Mouse (Mus musculus) lung, embryonic 14.5 days (tissue): Measurements from ENCODE around the gene Rarres1. TPM values are rescaled to one million over a fixed set of nuclear protein-coding genes. Genes with fewer than 3 reads are reported as not detected.

Source experiments
- ATAC-seq: fragments of 200-750 bp; cut with Nextera tagmentation; 2 replicates; pipeline ENCODE4 v1.8.0; 2017; ENCODE audit warnings: mild to moderate bottlenecking, moderate TSS enrichment, moderate library complexity; ENCODE audit not compliant: insufficient read depth
- DNase-seq: peaks from one replicate; pipeline ENCODE4 v3.0.0-alpha.2; 2015
- H3K27ac ChIP-seq: fragments of 300-500 bp; sonication (generic); 2 replicates; pipeline ENCODE4 v1.5.1; 2014; ENCODE audit warnings: low read depth, mild to moderate bottlenecking, moderate library complexity
- H3K27me3 ChIP-seq: fragments of 300-500 bp; sonication (generic); 2 replicates; pipeline ENCODE4 v1.6.1; 2014; ENCODE audit warnings: low read length, control low read depth; ENCODE audit not compliant: insufficient read depth
- H3K36me3 ChIP-seq: fragments of 300-500 bp; sonication (generic); 2 replicates; pipeline ENCODE4 v1.6.1; 2014; ENCODE audit warnings: control low read depth; ENCODE audit not compliant: insufficient read depth
- H3K4me1 ChIP-seq: fragments of 300-500 bp; sonication (generic); 2 replicates; pipeline ENCODE4 v1.6.1; 2014; ENCODE audit warnings: antibody characterized with exemption, control low read depth; ENCODE audit not compliant: insufficient read depth
- H3K4me2 ChIP-seq: fragments of 300-500 bp; sonication (generic); 2 replicates; pipeline ENCODE4 v1.6.1; 2014; ENCODE audit warnings: mild to moderate bottlenecking
- H3K4me3 ChIP-seq: fragments of 300-500 bp; sonication (generic); 2 replicates; pipeline ENCODE4 v1.5.1; 2014; ENCODE audit warnings: low read depth, low read length
- H3K9ac ChIP-seq: fragments of 300-500 bp; sonication (generic); 2 replicates; pipeline ENCODE4 v1.6.1; 2014
- H3K9me3 ChIP-seq: fragments of 300-500 bp; sonication (generic); 2 replicates; pipeline ENCODE4 v1.6.1; 2016; ENCODE audit warnings: low read depth, low read length, control low read depth
- CTCF ChIP-seq: IDR thresholded peaks from 2 replicates; pipeline ENCODE4 v1.5.1; 2016; ENCODE audit warnings: antibody characterized with exemption, low read depth
- WGBS: fragments of 180-500 bp; shearing (Covaris S2); extraction: QIAGEN DNeasy Blood & Tissue Kit; methylation state at CpG from one replicate; pipeline ENCODE4 v1.1.7; 2014; 5-methylcytosine and 5-hydroxymethylcytosine counted together
- polyA plus RNA-seq: library from polyadenylated mRNA; unstranded; fragments of >200 nt; fragmentation: Nextera tagmentation; extraction: Ambion mirVana; gene quantifications from 2 replicates; pipeline ENCODE4 v1.2.1, GENCODE M21; 2014

The Rarres1 gene
- polyA plus RNA-seq, 1 experiment from 2014 or later, result 5.1 TPM

- no peak for TF ChIP-seq CTCF
- Histone ChIP-seq H3K4me2 (no peak overlapping the region), H3K27me3 (no peaks in the 10 kb centered on the region), H3K4me1 (no peaks in the 10 kb centered on the region), H3K9ac (no peak overlapping the region), H3K27ac (no peak overlapping the region), H3K36me3 (no peaks in the 10 kb centered on the region), H3K9me3 (no peaks in the 10 kb centered on the region), H3K4me3 (no peak overlapping the region)
- 45% methylated on average over 3 of the region's 3 CpGs for WGBS
- ATAC-seq (no peak), DNase-seq (peak; percentile 11)
Measured at GRCm38 (mm10) chr3:67551193-67551592, 35.9 kb upstream of the Rarres1 start.

- no peak overlapping the region for H3K4me3 ChIP-seq
- ATAC-seq (no peak), DNase-seq (no peak)
- TF ChIP-seq CTCF, result no peak
- WGBS, result 54% methylated on average over 8 of the region's 8 CpGs
- H3K36me3 ChIP-seq, result no peaks in the 10 kb centered on the region
- no peak overlapping the region for H3K27ac ChIP-seq
- H3K4me2 ChIP-seq, result no peak overlapping the region
- H3K4me1 ChIP-seq, result no peaks in the 10 kb centered on the region
- no peak overlapping the region for H3K9ac ChIP-seq
- H3K27me3 ChIP-seq, result no peaks in the 10 kb centered on the region
- H3K9me3 ChIP-seq, result no peaks in the 10 kb centered on the region
Measured at GRCm38 (mm10) chr3:67543630-67544029, 28.3 kb upstream of the Rarres1 start.

- DNase-seq, result no peak
- H3K9ac ChIP-seq, result no peak overlapping the region
- no peak overlapping the region for H3K4me2 ChIP-seq
- no peak overlapping the region for H3K4me3 ChIP-seq
- WGBS, result 73% methylated on average over 6 of the region's 6 CpGs
- ATAC-seq, result no peak
- H3K27ac ChIP-seq, result no peak overlapping the region
- H3K27me3 ChIP-seq, result no peaks in the 10 kb centered on the region
- 0 out of 2 replicates have a peak, but pooled peaks cover 2% of the 10 kb centered on the region for H3K4me1 ChIP-seq
- no peaks in the 10 kb centered on the region for H3K9me3 ChIP-seq
- no peaks in the 10 kb centered on the region for H3K36me3 ChIP-seq
- TF ChIP-seq CTCF, result no peak
Measured at GRCm38 (mm10) chr3:67524768-67525167, 9.4 kb upstream of the Rarres1 start.

GRCm38 (mm10) chr3:67522709-67523108, 7.4 kb upstream of the Rarres1 start:
- ATAC-seq, result no peak
- no peaks in the 10 kb centered on the region for H3K9me3 ChIP-seq
- 0 out of 2 replicates have a peak, but pooled peaks cover 2% of the 10 kb centered on the region for H3K4me1 ChIP-seq
- H3K36me3 ChIP-seq, result no peaks in the 10 kb centered on the region
- DNase-seq, result no peak
- no peak overlapping the region for H3K27ac ChIP-seq
- no peak overlapping the region for H3K4me3 ChIP-seq
- WGBS, result 79% methylated on average over 8 of the region's 8 CpGs
- H3K27me3 ChIP-seq, result no peaks in the 10 kb centered on the region
- no peak for TF ChIP-seq CTCF
- H3K4me2 ChIP-seq, result no peak overlapping the region
- H3K9ac ChIP-seq, result no peak overlapping the region

- Histone ChIP-seq H3K27me3 (peaks cover 4% of the 10 kb centered on the region; the same call in 1 of the 2 replicates), H3K27ac (no peak overlapping the region), H3K9ac (no peak overlapping the region), H3K9me3 (no peaks in the 10 kb centered on the region), H3K36me3 (no peaks in the 10 kb centered on the region), H3K4me1 (0 out of 2 replicates have a peak, but pooled peaks cover 2% of the 10 kb centered on the region), H3K4me2 (no peak overlapping the region), H3K4me3 (no peak overlapping the region)
- ATAC-seq, result no peak
- TF ChIP-seq CTCF, result no peak
- WGBS, result 86% methylated on average over 5 of the region's 5 CpGs
- no peak for DNase-seq
Measured at GRCm38 (mm10) chr3:67520568-67521143, 5.3 kb upstream of the Rarres1 start.

GRCm38 (mm10) chr3:67514801-67515273, 486 bp downstream of the Rarres1 start:
- H3K4me1 ChIP-seq, result no peaks in the 10 kb centered on the region
- peak overlapping the region; percentile 100 for H3K4me2 ChIP-seq
- peak overlapping the region; percentile 50 for H3K9ac ChIP-seq
- ATAC-seq (peak; percentile 59), DNase-seq (peak; percentile 53)
- TF ChIP-seq CTCF, result no peak
- peaks cover 19% of the 10 kb centered on the region; the same call in 1 of the 2 replicates for H3K27me3 ChIP-seq
- no peaks in the 10 kb centered on the region for H3K9me3 ChIP-seq
- H3K4me3 ChIP-seq, result peak overlapping the region; percentile 58
- WGBS, result 4% methylated on average over 40 of the region's 40 CpGs
- no peak overlapping the region for H3K27ac ChIP-seq
- no peaks in the 10 kb centered on the region for H3K36me3 ChIP-seq

GRCm38 (mm10) chr3:67512807-67513206, 2.5 kb downstream of the Rarres1 start:
- H3K9me3 ChIP-seq, result no peaks in the 10 kb centered on the region
- peaks cover 19% of the 10 kb centered on the region; the same call in 1 of the 2 replicates for H3K27me3 ChIP-seq
- H3K4me3 ChIP-seq, result no peak overlapping the region
- H3K4me2 ChIP-seq, result no peak overlapping the region
- H3K9ac ChIP-seq, result no peak overlapping the region
- H3K36me3 ChIP-seq, result no peaks in the 10 kb centered on the region
- DNase-seq (peak; percentile 94), ATAC-seq (peak; percentile 57; the same call in 1 of the 2 replicates)
- no peak overlapping the region for H3K27ac ChIP-seq
- TF ChIP-seq CTCF, result peak; percentile 93
- no peaks in the 10 kb centered on the region for H3K4me1 ChIP-seq
- WGBS, result 4% methylated on average over 5 of the region's 5 CpGs
